Mouse (Mus musculus) embryonic facial prominence, embryonic 11.5 days (tissue): ENCODE data around the gene Metap2. TPM values are rescaled to one million over a fixed set of nuclear protein-coding genes. Genes with fewer than 3 reads are reported as not detected.

Experiments
- ATAC-seq: fragments of 200-750 bp; cut with Nextera tagmentation; replicated peaks from 2 replicates; pipeline ENCODE4 v1.8.0; 2017; ENCODE audit warnings: low read depth; ENCODE audit not compliant: insufficient number of reproducible peaks, low FRiP score, low TSS enrichment
- DNase-seq: peaks from one replicate; pipeline ENCODE4 v3.0.0-alpha.2; 2015; ENCODE audit warnings: low spot score
- H3K27ac ChIP-seq: fragments of 300-500 bp; sonication (generic); replicated peaks from 2 replicates; pipeline ENCODE4 v1.5.1; 2014; ENCODE audit warnings: mild to moderate bottlenecking, low read depth, low read length, control low read depth
- H3K27me3 ChIP-seq: fragments of 300-500 bp; sonication (generic); 2 replicates; pipeline ENCODE4 v1.6.1; 2014; ENCODE audit warnings: mild to moderate bottlenecking, low read length, moderate library complexity, mixed read lengths; ENCODE audit not compliant: control insufficient read depth, insufficient read depth
- H3K36me3 ChIP-seq: fragments of 300-500 bp; sonication (generic); replicated peaks from 2 replicates; pipeline ENCODE4 v1.6.1; 2014; ENCODE audit warnings: low read depth, mild to moderate bottlenecking, low read length, moderate library complexity, mixed read lengths; ENCODE audit not compliant: control insufficient read depth, insufficient read depth
- H3K4me1 ChIP-seq: fragments of 300-500 bp; sonication (generic); 2 replicates; pipeline ENCODE4 v1.6.1; 2014; ENCODE audit warnings: low read length, mixed read lengths; ENCODE audit not compliant: control insufficient read depth, insufficient read depth
- H3K4me2 ChIP-seq: fragments of 300-500 bp; sonication (generic); 2 replicates; pipeline ENCODE4 v1.6.1; 2014; ENCODE audit warnings: low read depth, mild to moderate bottlenecking, control low read depth, low read length, moderate library complexity
- H3K4me3 ChIP-seq: fragments of 300-500 bp; sonication (generic); 2 replicates; pipeline ENCODE4 v1.5.1; 2014; ENCODE audit warnings: low read depth, low read length, control low read depth
- H3K9ac ChIP-seq: fragments of 300-500 bp; sonication (generic); replicated peaks from 2 replicates; pipeline ENCODE4 v1.6.1; 2014; ENCODE audit warnings: mild to moderate bottlenecking, control low read depth, low read length
- H3K9me3 ChIP-seq: fragments of 300-500 bp; sonication (generic); replicated peaks from 2 replicates; pipeline ENCODE4 v1.6.1; 2016; ENCODE audit warnings: mild to moderate bottlenecking, low read length, inconsistent platforms, mixed read lengths; ENCODE audit not compliant: control insufficient read depth
- WGBS: fragments of 180-500 bp; shearing (Covaris S2); extraction: QIAGEN DNeasy Blood & Tissue Kit; methylation state at CpG from one replicate; pipeline ENCODE4 v1.1.7; 2014; 5-methylcytosine and 5-hydroxymethylcytosine counted together
- polyA plus RNA-seq: library from polyadenylated mRNA; unstranded; fragments of >200 nt; fragmentation: Nextera tagmentation; extraction: Ambion mirVana; gene quantifications from 2 replicates; pipeline ENCODE4 v1.2.1, GENCODE M21; 2014

Metap2 gene
- polyA plus RNA-seq, 1 experiment from 2014 or later = 272 TPM

GRCm38 (mm10) chr10:93932861-93933260 is 36.0 kb upstream of the Metap2 start:
- Histone ChIP-seq H3K4me2 (no peak overlapping the region), H3K36me3 (no peaks in the 10 kb centered on the region), H3K4me1 (no peaks in the 10 kb centered on the region), H3K9me3 (no peaks in the 10 kb centered on the region), H3K27ac (no peak overlapping the region), H3K9ac (no peak overlapping the region), H3K27me3 (no peaks in the 10 kb centered on the region), H3K4me3 (no peak overlapping the region)
- ATAC-seq (no peak; the same call in 1 of the 2 replicates), DNase-seq (peak; percentile 58)
- 52% methylated on average over 5 of the region's 5 CpGs for WGBS

GRCm38 (mm10) chr10:93932020-93932419 is 35.1 kb upstream of the Metap2 start:
- Histone ChIP-seq H3K9ac (no peak overlapping the region), H3K4me3 (no peak overlapping the region), H3K27me3 (no peaks in the 10 kb centered on the region), H3K36me3 (no peaks in the 10 kb centered on the region), H3K4me2 (no peak overlapping the region), H3K27ac (no peak overlapping the region), H3K9me3 (no peaks in the 10 kb centered on the region), H3K4me1 (no peaks in the 10 kb centered on the region)
- 65% methylated on average over 5 of the region's 5 CpGs for whole genome bisulfite sequencing
- DNase-seq (no peak), ATAC-seq (no peak)

- Histone ChIP-seq H3K36me3 (no peaks in the 10 kb centered on the region), H3K9me3 (no peaks in the 10 kb centered on the region), H3K4me2 (no peak overlapping the region), H3K9ac (no peak overlapping the region), H3K27ac (no peak overlapping the region), H3K27me3 (no peaks in the 10 kb centered on the region), H3K4me1 (no peaks in the 10 kb centered on the region), H3K4me3 (no peak overlapping the region)
- DNase-seq (no peak), ATAC-seq (no peak)
- 64% methylated on average over 9 of the region's 9 CpGs for WGBS
Measured at GRCm38 (mm10) chr10:93931431-93931830, 34.5 kb upstream of the Metap2 start.

GRCm38 (mm10) chr10:93930236-93930824 is 33.4 kb upstream of the Metap2 start:
- WGBS = 74% methylated on average over 4 of the region's 4 CpGs
- H3K4me2 ChIP-seq = no peak overlapping the region
- no peak overlapping the region for H3K9ac ChIP-seq
- H3K36me3 ChIP-seq = no peaks in the 10 kb centered on the region
- H3K9me3 ChIP-seq = no peaks in the 10 kb centered on the region
- H3K27ac ChIP-seq = no peak overlapping the region
- no peaks in the 10 kb centered on the region for H3K27me3 ChIP-seq
- DNase-seq (no peak), ATAC-seq (no peak)
- no peak overlapping the region for H3K4me3 ChIP-seq
- no peaks in the 10 kb centered on the region for H3K4me1 ChIP-seq

GRCm38 (mm10) chr10:93924666-93925065 is 27.8 kb upstream of the Metap2 start:
- no peaks in the 10 kb centered on the region for H3K27me3 ChIP-seq
- H3K4me2 ChIP-seq = no peak overlapping the region
- no peak overlapping the region for H3K27ac ChIP-seq
- 83% methylated on average over 5 of the region's 5 CpGs for WGBS
- H3K9me3 ChIP-seq = no peaks in the 10 kb centered on the region
- ATAC-seq = no peak
- H3K36me3 ChIP-seq = no peaks in the 10 kb centered on the region
- no peak overlapping the region for H3K9ac ChIP-seq
- no peak for DNase-seq
- H3K4me3 ChIP-seq = no peak overlapping the region
- no peaks in the 10 kb centered on the region for H3K4me1 ChIP-seq

GRCm38 (mm10) chr10:93921160-93921559 is 24.3 kb upstream of the Metap2 start:
- 91% methylated on average over 4 of the region's 4 CpGs for WGBS
- no peak overlapping the region for H3K9ac ChIP-seq
- no peaks in the 10 kb centered on the region for H3K27me3 ChIP-seq
- H3K9me3 ChIP-seq = no peaks in the 10 kb centered on the region
- H3K4me2 ChIP-seq = no peak overlapping the region
- DNase-seq (no peak), ATAC-seq (no peak)
- no peaks in the 10 kb centered on the region for H3K36me3 ChIP-seq
- no peaks in the 10 kb centered on the region for H3K4me1 ChIP-seq
- no peak overlapping the region for H3K4me3 ChIP-seq
- H3K27ac ChIP-seq = no peak overlapping the region

GRCm38 (mm10) chr10:93919227-93919626 is 22.3 kb upstream of the Metap2 start:
- Histone ChIP-seq H3K4me3 (no peak overlapping the region), H3K9me3 (no peaks in the 10 kb centered on the region), H3K9ac (no peak overlapping the region), H3K27me3 (no peaks in the 10 kb centered on the region), H3K4me1 (no peaks in the 10 kb centered on the region), H3K27ac (no peak overlapping the region), H3K36me3 (no peaks in the 10 kb centered on the region), H3K4me2 (no peak overlapping the region)
- DNase-seq (no peak), ATAC-seq (no peak)
- 72% methylated on average over 13 of the region's 13 CpGs for WGBS

- no peak for ATAC-seq
- 69% methylated on average over 6 of the region's 6 CpGs for WGBS
Measured at GRCm38 (mm10) chr10:93918701-93919100, 21.8 kb upstream of the Metap2 start.

More at GRCm38 (mm10) chr10:93918701-93919100, 21.8 kb upstream of the Metap2 start:
- H3K36me3 ChIP-seq = no peaks in the 10 kb centered on the region
- H3K9me3 ChIP-seq = no peaks in the 10 kb centered on the region
- no peak overlapping the region for H3K9ac ChIP-seq
- no peaks in the 10 kb centered on the region for H3K27me3 ChIP-seq
- H3K4me3 ChIP-seq = no peak overlapping the region
- no peak overlapping the region for H3K4me2 ChIP-seq
- no peak for DNase-seq
- no peaks in the 10 kb centered on the region for H3K4me1 ChIP-seq
- H3K27ac ChIP-seq = no peak overlapping the region
